Mouse (Mus musculus) ovary, postnatal 10 days (tissue): ENCODE measurements at regions not wholly inside any gene's neighbourhood (a gene's known extent, or its start where the extent isn't known, plus 50 kb on each side); places are given as distances from the start of the nearest gene placed in this dataset.
"Not testable (repeated sequence)": the region's sequence is repeated elsewhere in the genome, so short reads cannot be mapped to it uniquely, and the experiment has no call there.

ENCODE experiments used
- DNase-seq: peaks from one replicate; pipeline ENCODE4 v3.0.0; 2022; ENCODE audit warnings: low spot score

DNA sequence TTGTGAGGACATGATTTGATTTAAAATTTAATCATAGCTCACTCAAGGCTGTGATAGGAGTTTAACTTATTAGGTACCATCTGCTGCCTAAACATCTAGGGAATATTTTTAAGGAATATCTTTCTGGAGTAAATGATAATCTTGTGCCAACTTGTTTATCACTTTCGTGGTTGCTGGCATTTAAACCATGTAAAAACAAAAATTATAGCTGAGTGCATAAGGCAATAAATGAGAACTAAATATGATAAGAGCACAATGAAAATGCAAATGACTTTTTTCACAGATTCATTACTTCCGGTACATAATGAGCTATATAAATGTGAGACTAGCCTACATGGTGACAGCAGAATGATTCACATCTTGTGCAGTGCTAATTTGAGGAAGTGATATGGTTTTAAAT is 221.8 kb upstream of the Tmprss15 start:
- DNase-seq: no peak

DNA sequence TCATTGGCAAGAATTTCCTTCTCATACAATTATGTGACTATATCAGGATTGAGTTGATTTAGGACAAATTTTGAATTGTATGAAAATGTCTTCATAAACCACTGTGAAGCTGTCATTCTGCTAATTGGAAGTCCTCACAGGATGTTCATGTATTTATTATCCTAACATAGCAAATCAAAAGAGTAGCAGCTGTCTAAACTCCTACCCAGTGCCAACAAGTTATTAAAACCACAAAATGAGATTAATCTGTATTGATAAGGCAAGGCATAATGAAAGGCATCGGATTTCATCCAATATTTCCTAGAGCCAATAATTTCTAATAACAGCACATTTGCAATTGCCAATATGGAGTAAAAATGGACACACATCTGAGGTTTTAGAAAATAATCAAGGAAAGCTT is 217.6 kb upstream of the Tmprss15 start:
- no peak for DNase-seq

DNA sequence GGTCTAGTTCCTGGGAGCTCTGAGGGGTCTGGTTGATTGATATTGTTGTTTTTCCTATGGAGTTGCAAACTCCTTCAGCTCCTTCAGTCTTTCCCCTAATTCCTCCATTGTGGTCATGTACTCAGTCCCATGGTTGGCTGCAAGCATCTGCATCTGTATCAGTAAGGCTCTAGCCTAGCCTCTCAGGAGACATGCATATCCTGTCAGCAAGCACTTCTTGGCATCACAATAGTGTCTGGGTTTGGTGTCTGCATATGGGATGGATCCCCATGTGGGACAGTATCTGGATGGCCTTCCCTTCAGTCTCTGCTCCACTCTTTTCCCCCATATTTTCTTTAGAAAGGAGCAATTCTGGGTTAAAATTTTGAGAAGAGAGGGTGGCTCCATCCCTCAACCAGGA is 205.7 kb upstream of the Tmprss15 start:
- not testable (repeated sequence) for DNase-seq

DNA sequence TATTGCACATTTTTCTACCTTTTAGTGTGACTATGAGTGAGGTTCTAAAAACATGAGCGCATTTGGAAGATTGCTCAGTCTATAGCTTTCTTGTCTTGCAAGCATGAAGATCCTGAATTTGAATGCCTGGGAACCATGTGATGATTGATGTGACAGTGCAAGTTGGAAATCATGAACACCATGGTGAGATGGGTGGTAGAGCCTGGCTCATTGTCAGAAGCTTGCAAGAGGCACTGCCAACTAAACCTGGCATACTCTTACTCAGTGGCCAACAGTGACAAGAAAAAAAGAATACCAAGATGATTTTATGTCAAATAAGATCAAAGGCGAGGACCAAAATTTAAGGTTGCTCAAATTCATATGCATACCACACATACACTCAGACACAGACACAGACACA is 188.1 kb upstream of the Tmprss15 start:
- no peak for DNase-seq

DNA sequence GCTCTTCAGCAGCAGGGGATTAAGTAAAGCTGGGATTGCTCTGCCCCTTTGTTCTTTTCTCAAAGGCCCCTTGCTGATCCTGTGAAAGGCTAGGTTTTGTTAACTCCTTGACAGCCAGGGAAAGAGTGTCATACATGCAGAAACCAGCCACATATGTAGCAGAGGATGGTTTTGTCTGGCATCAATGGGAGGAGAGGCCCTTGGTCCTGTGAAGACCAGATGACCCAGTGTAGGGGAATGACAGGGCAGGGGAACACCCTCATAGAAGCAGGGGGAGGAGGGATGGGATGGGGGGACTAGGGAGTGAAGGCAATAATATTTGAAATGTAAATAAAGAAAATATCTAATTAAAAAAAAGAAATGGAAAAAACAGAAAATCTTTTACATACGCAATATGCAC is 165.6 kb upstream of the Tmprss15 start:
- DNase-seq: no peak

DNA sequence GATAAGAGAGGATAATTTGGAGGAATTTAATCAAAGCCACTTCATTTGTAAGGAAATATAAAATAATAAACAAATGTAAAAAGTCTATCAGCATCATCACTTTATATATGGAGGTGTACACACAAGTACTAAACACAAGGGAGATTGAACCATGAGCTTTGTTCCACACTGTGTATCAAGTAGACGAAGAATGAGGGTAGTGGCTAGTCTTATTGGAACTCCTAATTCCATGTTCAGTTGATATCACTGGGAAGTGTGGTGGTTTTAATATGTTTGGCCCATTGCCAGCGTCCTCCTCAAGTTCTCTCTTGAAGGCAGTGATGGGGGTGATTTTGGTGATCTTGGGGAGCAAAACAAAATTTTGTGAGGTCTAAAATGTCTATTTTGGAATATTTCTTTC is 165.2 kb upstream of the Tmprss15 start:
- DNase-seq: no peak

DNA sequence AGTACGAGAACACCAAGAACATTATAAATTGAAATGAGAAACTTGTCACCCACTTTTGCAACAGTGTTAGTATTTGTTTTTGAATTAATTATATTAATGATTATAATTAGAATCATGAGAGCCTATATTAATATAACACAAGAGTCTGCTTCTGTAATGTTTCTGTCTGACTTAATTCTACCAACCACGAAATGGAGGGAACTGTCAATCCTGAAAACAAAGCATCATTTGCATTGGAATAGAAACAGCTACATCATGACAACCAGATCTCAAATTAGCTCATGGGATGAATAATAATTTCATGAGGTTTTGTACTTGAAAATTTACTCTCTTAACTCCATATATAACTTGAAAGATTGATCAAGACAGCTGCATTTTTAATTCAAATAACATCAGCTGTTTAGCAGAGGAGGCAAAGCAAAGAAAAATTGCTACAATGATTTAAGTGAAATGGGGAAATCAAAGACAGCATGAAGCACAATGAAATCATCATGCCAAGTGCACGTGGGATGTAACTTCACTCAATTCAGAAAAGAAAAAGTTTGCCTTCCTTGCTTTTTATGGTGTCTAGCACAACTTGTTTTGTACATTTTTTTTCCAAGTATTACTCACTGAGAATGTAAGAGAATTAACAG is 150.1 kb upstream of the Tmprss15 start:
- DNase-seq: no peak

DNA sequence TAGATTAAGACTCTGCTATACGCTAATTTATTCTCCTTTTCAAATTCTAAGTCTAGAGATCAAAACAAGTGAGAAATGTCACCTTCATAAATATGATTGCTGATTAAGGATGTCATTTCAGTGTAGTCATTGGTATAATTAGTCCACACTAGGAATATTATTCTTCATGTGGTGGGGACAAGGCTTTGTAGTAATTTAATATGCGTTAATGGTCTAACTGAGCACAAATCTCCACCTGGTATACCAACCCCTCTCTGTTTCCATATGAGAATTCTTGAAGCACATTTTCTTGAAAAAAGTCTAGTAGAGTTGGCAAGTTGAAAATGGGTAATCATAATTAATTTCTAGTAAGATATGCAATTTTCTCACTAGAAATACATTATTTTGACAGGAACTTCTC is 149.3 kb upstream of the Tmprss15 start:
- DNase-seq: no peak

DNA sequence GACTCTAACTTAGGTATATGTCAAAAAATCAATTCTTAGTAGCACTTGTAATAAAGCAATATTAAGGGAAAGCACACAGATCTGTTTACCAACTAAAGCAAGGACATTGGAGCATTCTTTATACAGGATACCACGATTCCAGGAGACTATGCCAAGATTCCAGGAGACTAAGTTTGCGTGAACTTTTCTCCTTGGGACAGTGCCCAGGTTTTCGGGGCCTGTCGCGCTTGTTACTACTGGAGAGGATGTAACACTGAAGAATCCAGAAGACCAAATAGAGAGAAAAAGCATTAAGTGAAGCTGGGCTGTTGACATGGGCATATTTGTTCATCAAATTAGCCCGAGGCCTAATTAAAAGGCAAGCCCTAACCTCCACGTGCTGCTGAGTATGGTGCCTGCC is 100.3 kb upstream of the Tmprss15 start:
- DNase-seq: no peak

DNA sequence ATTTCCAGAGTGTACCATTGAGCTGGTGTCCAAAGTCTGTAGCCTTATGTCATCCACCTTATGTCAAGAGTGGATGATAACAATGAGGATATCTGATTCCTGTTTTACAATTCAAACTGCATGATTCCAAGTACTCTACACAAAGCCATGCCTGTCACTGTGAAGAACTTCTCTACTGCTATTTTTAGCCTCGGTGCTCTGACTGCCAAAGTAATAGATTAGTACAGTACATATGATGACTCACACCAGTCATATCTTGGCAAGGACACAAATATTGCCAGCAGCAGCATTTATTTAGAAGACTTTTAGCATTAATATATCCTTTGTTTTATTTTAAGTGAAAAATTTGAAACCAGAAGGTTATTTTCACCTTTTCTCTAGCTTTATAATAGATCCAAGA is 95.6 kb upstream of the Tmprss15 start:
- no peak for DNase-seq

DNA sequence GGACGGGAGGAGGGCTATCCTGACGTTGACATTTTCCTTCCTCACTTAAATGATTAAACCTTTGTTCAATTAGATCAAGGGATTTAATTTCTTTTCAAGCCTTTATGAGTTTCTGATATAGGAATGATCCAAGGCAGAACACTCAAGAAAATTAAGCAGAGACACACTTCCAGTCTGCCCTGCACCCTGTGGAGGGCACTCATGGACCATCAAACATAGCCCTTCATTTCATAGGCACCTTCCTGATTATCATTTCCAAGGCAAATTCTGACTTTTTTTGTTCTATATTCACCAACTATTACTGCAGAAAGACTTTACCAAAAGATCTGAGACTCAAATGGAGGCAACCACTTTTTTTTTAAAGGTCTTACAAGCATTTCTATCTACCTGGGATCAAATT is 91.6 kb upstream of the Tmprss15 start:
- DNase-seq: no peak

DNA sequence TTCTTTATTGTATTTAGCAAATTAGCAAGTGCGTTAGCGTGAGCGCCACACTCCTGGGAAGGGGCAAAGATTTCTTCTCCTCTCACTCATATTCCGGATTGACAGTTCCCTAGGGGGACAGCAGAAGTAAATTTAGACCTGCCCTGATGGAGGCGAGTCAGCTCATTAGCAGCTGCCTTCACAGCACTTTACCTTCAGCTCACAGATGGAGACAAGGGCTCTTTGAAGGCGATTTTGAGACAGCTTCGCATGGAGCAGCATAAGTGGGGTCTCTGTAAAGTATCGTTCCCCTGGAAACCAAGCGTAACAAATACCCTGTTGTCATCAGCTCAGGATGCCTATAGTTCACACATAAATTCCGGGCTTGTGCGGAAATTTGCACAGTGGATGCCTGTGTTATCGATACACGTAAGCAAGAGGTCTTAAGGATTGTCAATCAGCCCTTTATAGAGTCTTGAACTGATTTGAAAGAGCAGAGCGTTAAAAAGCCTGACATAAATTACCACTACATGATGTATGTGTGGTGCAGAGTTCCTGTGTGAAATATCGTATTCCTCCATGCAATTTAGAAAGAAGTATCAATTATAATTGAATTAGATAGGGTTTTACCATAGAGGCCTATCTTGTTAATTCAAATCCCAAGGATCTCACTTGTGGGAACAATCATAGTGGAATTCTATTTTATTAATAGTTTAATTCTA is 86.6 kb upstream of the Tmprss15 start:
- no peak for DNase-seq

DNA sequence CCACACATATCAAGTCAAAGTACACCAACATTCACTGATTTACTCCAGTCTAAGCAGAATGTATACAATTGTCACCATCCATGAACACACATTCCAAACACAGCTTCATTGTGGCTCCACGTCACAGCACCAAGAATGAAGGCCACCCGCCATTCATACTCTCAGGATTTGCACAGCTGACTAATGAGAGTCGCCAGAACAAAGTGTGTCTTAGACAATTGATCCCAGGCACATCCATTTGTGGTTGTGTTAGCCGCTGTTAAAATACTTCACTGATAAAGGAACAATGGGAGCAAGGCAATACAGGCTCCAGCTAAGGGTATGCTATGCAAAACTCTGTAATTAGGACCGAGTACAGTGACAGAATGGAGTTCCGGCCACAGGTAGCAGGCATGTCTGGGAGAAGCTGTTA is 85.9 kb upstream of the Tmprss15 start:
- DNase-seq: no peak

DNA sequence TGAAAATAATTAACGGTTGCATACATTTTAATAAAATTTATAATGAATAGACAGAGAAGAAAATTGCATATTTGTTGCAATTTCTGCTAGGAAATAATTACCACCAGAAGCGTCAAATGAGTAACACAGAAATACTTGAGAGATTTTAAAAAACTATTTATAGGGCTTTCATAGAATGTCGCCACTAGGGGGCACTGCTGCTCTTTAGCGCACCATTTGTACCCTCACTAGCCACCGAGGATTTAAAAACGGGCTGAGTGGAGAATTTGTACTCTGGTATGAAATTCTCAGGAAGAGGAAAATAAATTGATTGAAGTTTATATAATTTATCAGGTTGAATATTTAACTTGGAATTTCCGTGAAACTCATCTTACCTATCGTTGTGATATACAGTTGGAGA is 77.3 kb upstream of the Tmprss15 start:
- peak; percentile 2 for DNase-seq

DNA sequence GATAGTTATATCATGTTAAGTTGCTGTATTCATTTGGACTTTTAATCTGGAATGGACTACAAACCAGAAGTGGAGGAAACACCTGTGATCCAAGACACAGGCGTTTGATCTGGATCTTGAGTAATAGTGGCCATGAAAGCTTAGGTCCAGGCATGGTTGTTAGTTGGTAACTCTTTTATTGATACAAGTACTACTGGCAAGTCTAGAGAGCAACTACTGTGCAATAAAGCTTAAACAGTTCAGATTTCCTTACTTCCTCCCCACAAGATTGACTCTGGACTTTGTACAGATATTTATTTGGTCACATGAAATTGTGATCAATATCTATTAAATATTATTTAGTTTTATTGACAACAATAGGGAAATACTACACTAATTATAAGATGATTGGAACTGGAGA is 51.9 kb upstream of the Tmprss15 start:
- no peak for DNase-seq
